Mouse (Mus musculus) heart, postnatal 10 days (tissue): ENCODE measurements around the gene Wnt10a. TPM values are rescaled to one million over a fixed set of nuclear protein-coding genes. Genes with fewer than 3 reads are reported as not detected.
A peak's percentile ranks its signal among the peaks of the same experiment; 100 is the strongest.

Source experiments
- DNase-seq, 2 experiments: peaks; one replicate each; pipeline ENCODE4 v3.0.0; 2021
- intact Hi-C: fragments of 180-260 bp; cut with DNase I; formaldehyde crosslinking; loops from one replicate; pipeline ENCODE4 v1.15.1; 2025
- total RNA-seq, 2 experiments: library from RNA; stranded (reverse); gene quantifications; 2 replicates each; pipeline ENCODE4 v1.2.3; 2021

Wnt10a gene
- total RNA-seq, 2 experiments from 2014 or later, result not detected

GRCm38 (mm10) chr1:74783554-74783953 lies 7.8 kb upstream of the Wnt10a start:
- no peak for DNase-seq
- intact Hi-C loops, result no loop called here

DNA sequence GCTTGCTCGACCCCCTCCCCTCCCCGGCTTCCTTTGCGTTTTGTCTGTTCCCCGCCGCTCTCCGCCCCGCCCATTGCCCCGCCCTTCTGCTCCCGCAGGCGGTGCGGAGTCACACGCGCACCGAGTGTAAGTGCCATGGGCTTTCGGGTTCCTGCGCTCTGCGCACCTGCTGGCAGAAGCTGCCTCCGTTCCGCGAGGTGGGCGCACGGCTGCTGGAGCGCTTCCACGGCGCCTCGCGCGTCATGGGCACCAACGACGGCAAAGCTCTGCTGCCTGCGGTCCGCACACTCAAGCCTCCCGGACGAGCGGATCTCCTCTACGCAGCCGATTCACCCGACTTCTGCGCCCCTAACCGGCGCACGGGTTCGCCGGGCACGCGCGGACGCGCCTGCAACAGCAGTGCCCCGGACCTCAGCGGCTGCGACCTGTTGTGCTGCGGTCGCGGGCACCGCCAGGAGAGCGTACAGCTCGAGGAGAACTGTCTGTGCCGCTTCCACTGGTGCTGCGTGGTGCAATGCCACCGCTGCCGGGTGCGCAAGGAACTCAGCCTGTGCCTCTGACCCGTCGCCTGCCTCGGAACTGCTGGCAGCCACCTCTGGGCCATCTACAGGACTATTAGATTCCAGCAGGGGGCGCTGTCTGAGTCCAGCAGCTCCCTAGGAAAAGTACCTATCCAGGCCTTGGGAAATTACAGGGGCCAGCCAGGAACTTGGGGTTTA lies 7.1 kb upstream of the Wnt10a start:
- intact Hi-C loops, result no loop called here
- DNase-seq, result peak; percentile 65 to 78

GRCm38 (mm10) chr1:74787846-74788245 lies 3.5 kb upstream of the Wnt10a start:
- DNase-seq, result peak; percentile 83 to 91
- intact Hi-C loops, result loop anchor here (1.0 kb wide), 1 partner anchor 20 kb away; no protein-coding TSS in a partner anchor

DNA sequence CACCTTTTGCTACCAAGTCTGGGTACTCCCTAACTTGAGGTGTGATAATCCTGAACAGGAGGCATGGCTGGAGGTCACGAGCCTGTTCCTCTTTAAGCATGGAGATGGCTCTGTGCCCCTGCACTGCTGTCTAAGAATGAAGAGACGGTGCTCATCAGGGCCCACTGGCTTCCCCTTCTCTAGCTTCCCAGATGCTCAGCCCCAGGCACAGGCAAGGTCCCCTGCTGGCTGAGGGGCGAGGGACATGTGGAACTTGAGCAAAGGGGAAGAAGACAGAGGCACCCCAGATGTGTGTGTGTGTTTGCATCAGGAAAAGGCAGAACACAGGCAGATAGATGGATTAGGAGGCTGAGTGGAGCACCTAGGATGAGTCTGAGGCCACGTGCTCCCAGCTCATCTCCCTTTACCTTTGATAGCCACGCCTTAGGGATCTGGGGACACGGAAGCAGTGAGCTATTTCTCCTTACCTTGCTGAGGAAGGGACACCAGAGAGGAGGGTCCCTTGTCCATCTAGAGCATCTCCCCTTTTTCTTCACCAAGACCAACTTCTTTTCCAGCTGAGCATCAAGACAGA lies 2.6 kb upstream of the Wnt10a start:
- DNase-seq, result no peak
- intact Hi-C loops, result loop anchor here (1.0 kb wide), 1 partner anchor 20 kb away; no protein-coding TSS in a partner anchor

DNA sequence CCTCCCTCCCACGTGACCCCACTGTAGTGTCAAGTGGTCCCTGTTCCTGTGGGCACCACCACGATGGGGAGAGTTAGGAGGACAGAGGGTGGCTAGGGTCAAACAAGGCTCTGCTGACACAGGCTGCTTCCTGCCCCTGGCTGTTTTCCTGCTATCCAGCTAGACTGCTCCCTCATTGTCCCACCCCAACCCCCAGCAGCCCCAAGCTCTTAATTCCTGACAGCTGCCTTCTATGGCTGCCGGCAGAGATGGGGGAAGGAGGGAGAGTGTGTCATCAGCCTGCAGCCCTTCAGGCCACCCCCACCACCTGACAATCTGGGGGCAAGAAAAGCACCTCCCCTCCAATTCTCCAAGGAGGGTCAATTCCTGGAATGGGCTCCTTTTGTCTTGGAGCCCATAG lies 1.2 kb upstream of the Wnt10a start:
- intact Hi-C loops, result no loop called here

DNA sequence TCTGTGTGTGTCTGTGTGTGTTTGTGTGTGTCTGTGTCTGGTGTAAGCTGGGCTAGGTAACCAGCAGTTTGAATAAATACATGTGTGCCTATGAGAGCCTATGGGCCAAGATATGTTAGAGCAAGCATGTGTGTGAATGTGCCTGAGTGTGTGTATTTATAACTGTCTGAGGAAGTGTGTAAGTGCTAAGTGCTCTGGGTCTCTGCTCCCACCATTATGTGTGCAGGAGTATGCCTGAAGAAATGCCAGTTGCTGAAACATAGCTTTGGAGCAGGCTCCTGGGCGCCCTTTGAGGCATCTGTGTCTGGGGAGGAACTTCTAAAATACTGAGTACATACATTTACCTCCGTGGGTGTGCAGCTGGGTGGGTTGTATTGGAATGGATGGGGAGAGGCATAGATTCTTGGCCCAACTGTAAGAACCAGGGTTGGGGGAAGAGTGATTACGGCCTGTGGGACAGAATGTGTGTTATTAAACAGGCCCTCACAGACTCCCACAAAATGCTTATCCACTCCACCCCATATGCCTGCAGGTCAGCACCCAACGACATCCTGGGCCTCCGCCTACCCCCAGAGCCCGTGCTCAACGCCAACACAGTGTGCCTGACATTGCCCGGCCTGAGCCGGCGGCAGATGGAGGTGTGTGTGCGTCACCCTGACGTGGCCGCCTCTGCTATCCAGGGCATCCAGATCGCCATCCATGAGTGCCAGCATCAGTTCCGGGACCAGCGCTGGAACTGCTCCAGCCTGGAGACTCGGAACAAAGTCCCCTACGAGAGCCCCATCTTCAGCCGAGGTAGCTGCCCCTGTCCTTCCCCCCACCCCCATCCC lies 1.7 kb downstream of the Wnt10a start:
- DNase-seq, result no peak
- intact Hi-C loops, result no loop called here

More for the DNA sequence above, 1.2 kb upstream of the Wnt10a start:
- no peak for DNase-seq

GRCm38 (mm10) chr1:74794487-74795144 lies 3.3 kb downstream of the Wnt10a start:
- no peak for DNase-seq
- intact Hi-C loops, result no loop called here

GRCm38 (mm10) chr1:74795145-74795529 lies 3.8 kb downstream of the Wnt10a start:
- DNase-seq, result no peak
- intact Hi-C loops, result no loop called here

DNA sequence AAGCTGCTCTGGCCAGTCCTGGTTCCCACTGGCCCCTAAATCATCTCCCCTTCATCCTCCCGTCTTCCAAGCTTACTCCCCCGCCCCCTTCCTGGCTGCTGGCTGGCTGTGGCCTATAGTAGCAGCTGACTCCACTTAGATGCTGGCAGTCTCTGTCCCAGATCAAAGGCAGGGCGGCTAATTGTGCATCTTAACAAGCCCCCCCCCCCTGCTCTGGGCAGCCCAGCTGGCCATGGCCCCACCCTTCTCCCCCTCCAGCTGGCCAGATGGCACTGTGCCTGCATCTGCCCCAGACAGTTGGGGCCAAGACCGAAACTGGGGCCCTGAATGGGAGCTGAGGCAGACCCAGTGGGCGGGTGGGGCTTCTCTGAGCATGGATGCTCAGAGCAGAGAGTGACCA lies 6.1 kb downstream of the Wnt10a start:
- no peak for DNase-seq

DNA sequence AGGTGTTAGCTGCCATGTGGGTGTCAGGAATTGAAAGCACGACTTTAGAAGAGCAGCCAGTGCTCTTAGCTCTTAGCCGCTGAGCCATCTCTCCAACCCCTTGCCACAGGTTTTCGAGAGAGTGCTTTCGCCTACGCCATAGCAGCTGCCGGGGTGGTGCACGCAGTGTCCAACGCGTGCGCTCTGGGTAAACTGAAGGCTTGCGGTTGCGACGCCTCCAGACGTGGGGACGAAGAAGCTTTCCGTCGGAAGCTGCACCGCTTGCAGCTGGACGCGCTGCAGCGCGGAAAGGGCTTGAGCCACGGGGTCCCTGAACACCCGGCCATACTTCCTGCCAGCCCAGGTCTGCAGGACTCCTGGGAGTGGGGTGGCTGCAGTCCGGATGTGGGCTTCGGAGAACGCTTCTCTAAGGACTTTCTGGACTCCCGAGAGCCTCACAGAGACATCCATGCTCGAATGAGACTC lies 9.1 kb downstream of the Wnt10a start:
- intact Hi-C loops, result no loop called here
- DNase-seq, result no peak

More for the DNA sequence above, 6.1 kb downstream of the Wnt10a start:
- intact Hi-C loops, result no loop called here

GRCm38 (mm10) chr1:74801631-74802140 lies 10.4 kb downstream of the Wnt10a start:
- intact Hi-C loops, result no loop called here
- DNase-seq, result no peak

DNA sequence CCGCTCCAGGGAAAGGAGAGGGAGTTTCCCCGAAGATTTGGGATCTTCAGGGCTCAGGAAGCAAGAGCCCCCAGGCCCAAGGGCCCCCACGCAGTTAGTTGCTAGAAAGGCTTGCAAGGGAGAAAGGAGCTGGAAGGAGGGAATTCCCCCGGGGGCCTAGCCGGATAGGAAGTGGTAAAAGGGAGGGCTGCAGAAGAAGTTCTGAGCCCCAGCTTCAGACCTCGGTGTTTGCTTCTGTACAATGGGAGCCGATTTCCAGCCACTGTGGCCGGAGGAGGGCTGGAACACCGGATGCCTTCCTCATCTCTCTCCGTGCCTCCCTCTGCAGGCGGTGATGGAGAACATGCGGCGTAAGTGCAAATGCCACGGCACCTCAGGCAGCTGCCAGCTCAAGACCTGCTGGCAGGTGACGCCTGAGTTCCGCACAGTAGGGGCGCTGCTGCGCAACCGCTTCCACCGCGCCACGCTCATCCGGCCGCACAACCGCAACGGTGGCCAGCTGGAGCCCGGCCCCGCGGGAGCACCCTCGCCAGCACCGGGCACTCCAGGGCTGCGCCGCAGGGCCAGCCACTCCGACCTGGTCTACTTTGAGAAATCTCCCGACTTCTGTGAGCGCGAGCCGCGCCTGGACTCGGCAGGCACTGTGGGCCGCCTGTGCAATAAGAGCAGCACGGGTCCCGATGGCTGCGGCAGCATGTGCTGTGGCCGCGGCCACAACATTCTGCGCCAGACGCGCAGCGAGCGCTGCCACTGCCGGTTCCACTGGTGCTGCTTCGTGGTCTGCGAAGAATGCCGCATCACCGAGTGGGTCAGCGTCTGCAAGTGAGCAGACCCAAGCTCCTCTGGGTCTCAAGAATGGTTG lies 11.7 kb downstream of the Wnt10a start:
- intact Hi-C loops, result no loop called here
- DNase-seq, result peak; percentile 85 to 86

GRCm38 (mm10) chr1:74804211-74804870 lies 13.0 kb downstream of the Wnt10a start:
- intact Hi-C loops, result no loop called here

GRCm38 (mm10) chr1:74805340-74805835 lies 14.1 kb downstream of the Wnt10a start:
- intact Hi-C loops, result no loop called here
- no peak for DNase-seq

More at GRCm38 (mm10) chr1:74804211-74804870, 13.0 kb downstream of the Wnt10a start:
- DNase-seq, result no peak

DNA sequence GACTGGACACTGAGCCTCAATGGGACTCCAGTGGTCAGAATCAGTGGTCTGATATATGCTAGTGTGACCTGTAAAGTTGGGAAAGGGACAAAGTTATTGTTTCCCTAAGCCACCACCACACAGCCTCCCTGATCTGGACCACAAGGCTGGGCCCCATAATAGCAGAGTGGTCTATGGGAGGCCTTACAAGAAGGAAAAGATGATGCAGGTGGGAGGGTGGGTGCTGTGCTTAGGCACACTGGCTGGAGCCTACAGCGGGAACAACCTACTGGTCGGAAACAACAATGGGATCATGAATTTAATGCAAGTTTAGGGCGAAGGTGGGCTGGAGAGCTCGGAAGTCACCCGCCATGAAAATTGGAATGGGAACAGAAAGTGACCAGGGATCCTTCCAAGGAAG lies 14.5 kb downstream of the Wnt10a start:
- intact Hi-C loops, result no loop called here
- DNase-seq, result no peak

DNA sequence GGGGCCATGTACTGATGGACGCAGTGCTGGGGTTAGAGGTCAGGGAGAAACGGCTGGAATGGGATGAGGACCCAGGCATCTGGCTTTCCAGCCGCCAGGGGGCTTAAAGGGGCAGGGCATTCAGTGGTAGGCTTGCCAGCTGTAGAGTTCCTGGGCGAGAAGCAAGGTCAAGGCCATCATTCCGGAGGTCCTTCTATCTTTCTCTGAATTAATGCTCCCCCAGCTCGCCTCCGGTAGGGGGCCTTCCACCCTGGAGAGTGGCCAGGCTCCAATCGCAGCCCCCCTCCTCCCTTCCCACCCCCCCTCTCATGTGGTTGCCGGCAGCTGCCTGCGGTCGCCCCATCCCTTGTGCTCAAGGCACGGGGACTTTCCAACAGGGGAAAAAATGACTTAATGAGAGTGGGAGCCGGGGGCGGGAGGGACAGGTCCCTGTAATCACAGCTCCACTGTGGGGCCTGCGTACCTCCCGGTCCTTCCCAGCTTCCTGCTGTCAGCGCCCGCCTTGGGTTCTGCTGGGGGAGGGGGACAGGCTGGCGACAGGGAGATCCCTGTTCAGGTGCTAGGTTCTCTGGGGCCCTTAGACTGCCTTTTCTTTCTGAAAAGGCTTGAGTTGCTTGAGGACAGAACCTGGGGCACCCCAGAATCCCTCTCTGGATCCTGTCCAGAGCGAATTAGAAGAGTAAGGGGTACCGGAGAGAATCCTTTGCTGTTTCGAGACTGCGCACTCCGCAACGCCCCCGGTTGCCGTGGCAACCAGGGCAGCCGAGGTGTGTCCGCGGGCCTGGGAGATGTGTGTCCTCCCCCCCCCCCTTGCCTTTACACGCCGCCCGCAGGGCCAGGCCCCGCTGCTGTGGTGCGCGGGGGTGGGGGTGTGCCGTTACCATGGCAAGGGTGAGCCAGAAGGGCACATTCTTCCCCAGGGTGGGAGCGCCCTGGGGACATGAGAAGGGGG lies 15.3 kb downstream of the Wnt10a start:
- peak in 1 of 2 experiments; percentile 15 for DNase-seq
- intact Hi-C loops, result no loop called here

DNA sequence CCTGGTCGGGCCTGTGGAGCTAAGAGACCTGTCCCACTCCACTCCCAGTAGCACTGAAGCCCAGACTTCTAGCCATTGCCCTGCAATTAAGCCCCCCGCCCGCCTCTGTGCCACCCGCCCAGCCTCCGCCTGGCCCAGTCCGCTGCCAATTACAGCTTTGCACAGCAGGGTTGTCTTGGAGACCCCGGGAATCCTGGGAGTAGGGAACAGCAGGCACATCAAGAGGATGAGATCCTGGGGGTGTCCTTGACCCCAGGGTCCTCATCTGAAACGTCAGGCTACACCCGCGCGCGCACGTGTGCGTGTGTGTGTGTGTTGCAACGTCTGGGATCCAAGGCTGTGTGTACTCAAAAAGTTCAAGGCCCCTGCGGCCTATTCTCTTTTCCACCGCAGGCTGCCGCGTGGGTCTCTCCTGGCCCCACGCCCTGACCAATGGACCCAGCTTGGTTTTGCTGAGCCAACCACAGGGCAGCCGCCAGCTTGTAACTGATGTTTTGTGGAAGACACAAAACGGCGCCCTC lies 16.3 kb downstream of the Wnt10a start:
- no peak for DNase-seq

More for the DNA sequence above, 16.3 kb downstream of the Wnt10a start:
- intact Hi-C loops, result loop anchor here (1.0 kb wide), 2 partner anchors 19 to 44 kb away; no protein-coding TSS in a partner anchor
